Mouse (Mus musculus) heart, postnatal 0 days (tissue): ENCODE measurements around the gene Efna2.

Source experiments
- CTCF ChIP-seq: IDR thresholded peaks from 2 replicates; pipeline ENCODE4 v1.5.1; 2016; ENCODE audit warnings: antibody characterized with exemption, control low read depth, low read depth
- EP300 ChIP-seq: IDR thresholded peaks from 2 replicates; pipeline ENCODE4 v1.6.1; 2016; ENCODE audit warnings: antibody characterized with exemption, low read depth

DNA sequence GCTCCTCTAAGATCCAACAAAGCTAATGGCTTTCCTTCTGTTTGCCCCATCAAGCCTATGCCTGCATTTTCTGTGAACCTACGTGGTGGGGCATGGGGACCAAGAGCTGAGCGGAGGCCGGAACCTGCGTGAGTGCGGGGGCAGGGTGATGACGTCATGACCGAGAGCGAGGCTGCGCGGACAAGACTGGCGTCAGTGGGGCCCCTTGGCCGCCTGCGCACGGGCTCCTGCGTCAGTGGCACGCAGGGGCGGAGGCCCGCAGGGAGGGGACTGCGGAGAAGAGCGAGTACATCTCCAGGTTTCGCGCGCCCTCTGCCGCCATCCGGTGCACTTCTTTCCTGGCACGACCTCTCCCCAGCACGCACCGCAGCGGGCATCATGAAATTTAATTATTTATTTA lies 38.0 kb upstream of the Efna2 start:
- TF ChIP-seq CTCF (peak; percentile 64), EP300 (0 out of 2 replicates have a peak, but pooled peaks have one; percentile 66)
